Mouse (Mus musculus): ENCODE results near the gene Rmdn2.

Rmdn2 gene

GRCm38 (mm10) chr17:79737598-79737997, 125.9 kb downstream of the Rmdn2 start:
- TF ChIP-seq GATA4 (IDR thresholded peaks at IDR 0.05; ENCODE audit: insufficient replicate concordance, low read length): no peak

GRCm38 (mm10) chr17:79738847-79739498, 127.3 kb downstream of the Rmdn2 start:
- TF ChIP-seq GATA4 (IDR thresholded peaks at IDR 0.05; ENCODE audit: insufficient replicate concordance, low read length): no peak

- TF ChIP-seq GATA4 (IDR thresholded peaks at IDR 0.05; ENCODE audit: insufficient replicate concordance, low read length): no peak
Measured at GRCm38 (mm10) chr17:79742635-79743034, 131.0 kb downstream of the Rmdn2 start.
